24 mouse cellular contexts compared by ENCODE assay signal in the genomic region with DNA sequence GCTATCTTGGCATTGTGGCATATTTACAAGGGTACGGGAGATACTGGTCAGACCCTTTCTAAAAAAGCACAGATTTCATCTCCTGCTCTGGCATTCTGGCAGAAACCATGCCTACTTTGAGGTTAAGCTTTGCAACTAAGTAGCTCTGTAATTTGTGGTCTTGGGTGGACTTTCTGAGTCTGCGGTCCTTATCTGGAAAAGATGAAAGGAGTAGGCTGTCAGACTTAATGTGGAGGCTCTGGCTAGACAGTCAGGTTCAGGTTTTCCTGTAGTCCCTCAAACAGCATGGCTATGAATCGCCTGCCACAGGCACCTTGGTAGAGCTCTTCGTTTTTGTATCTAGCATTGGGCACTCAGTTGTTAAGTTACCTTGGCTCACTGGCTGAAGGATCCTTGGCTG. TPM values are rescaled to one million over a fixed set of nuclear protein-coding genes. Genes with fewer than 3 reads are reported as not detected.
DNase-seq lines count a peak whose midpoint lies in the region; ATAC-seq lines count a peak whose summit lies in the region.
"Had no signal": no experiment of that assay in that cellular context is flagged by ENCODE, and none has a peak within 500 bp of the region (broad histone marks: within the 10 kb centered on the region; RNA-seq: fewer than 3 reads in every experiment).

No protein-coding gene starts in this region.

- H3K4me1 ChIP-seq in heart, embryonic 10.5 days, result peaks cover 35% of the 10 kb centered on the region
- peaks cover 36% of the 10 kb centered on the region for H3K4me1 ChIP-seq in neural tube, embryonic 15.5 days
- peaks cover 71% of the 10 kb centered on the region for H3K4me1 ChIP-seq in liver, embryonic 15.5 days (replicated peaks)

- H3K4me2 ChIP-seq in neural tube, embryonic 15.5 days, result peak overlapping the region; percentile 9; the same call in 1 of the 2 replicates
- H3K4me2 ChIP-seq in liver, embryonic 15.5 days, result 0 out of 2 replicates have a peak overlapping the region, but pooled peaks have one; percentile 99
- H3K4me2 ChIP-seq: limb, embryonic 13.5 days; midbrain, embryonic 11.5 days had no signal

- H3K4me3 ChIP-seq in heart, embryonic 10.5 days, result no peak overlapping the region
- no peak overlapping the region for H3K4me3 ChIP-seq in neural tube, embryonic 15.5 days (replicated peaks)
- no peak overlapping the region for H3K4me3 ChIP-seq in liver, embryonic 15.5 days (replicated peaks)
- H3K4me3 ChIP-seq: embryonic facial prominence, embryonic 13.5 days; forebrain, embryonic 10.5 days; intestine, embryonic 15.5 days; limb, embryonic 13.5 days; neural tube, embryonic 13.5 days had no signal

- H3K9me3 ChIP-seq in heart, embryonic 10.5 days, result no peaks in the 10 kb centered on the region
- no peaks in the 10 kb centered on the region for H3K9me3 ChIP-seq in neural tube, embryonic 15.5 days (replicated peaks)
- no peaks in the 10 kb centered on the region for H3K9me3 ChIP-seq in liver, embryonic 15.5 days (replicated peaks)
- H3K9me3 ChIP-seq: embryonic facial prominence, embryonic 13.5 days; intestine, embryonic 15.5 days; neural tube, embryonic 13.5 days had no signal

- DNase-seq in heart, embryonic 10.5 days (ENCODE audit: low spot score), result no peak
- DNase-seq in heart, adult 9 months (ENCODE audit: low spot score in 2 of 2), result no peak
- no peak for DNase-seq in neural tube, embryonic 10.5 days (ENCODE audit: extremely low spot score, low spot score)
- no peak for DNase-seq in kidney, postnatal 14 days
- DNase-seq: adrenal gland, postnatal 14 days; B cell, adult 2 months; cerebellum, adult 18-20 months; cerebellum, postnatal 10 days; forebrain, postnatal 0 days; gastrocnemius, postnatal 14 days; kidney, adult 2 months; kidney, postnatal 4 days; lung, postnatal 36 days had no signal

- H3K9ac ChIP-seq in neural tube, embryonic 15.5 days (replicated peaks), result no peak overlapping the region
- H3K9ac ChIP-seq in liver, embryonic 15.5 days, result no peak overlapping the region
- H3K9ac ChIP-seq: embryonic facial prominence, embryonic 13.5 days; forebrain, postnatal 0 days; intestine, embryonic 15.5 days; limb, embryonic 13.5 days had no signal

- WGBS in heart, embryonic 10.5 days, result 76% methylated on average over 4 of the region's 4 CpGs
- over 99% methylated on average over 4 of the region's 4 CpGs for WGBS in neural tube, embryonic 15.5 days
- 48% methylated on average over 4 of the region's 4 CpGs for WGBS in liver, embryonic 15.5 days (ENCODE audit: insufficient replicate concordance)

- no peak for ATAC-seq in neural tube, embryonic 15.5 days (ENCODE audit: low FRiP score)
- ATAC-seq in liver, embryonic 15.5 days (ENCODE audit: insufficient read depth), result no peak
- ATAC-seq: forebrain, postnatal 0 days; hindbrain, embryonic 16.5 days; intestine, embryonic 15.5 days; midbrain, embryonic 16.5 days; Patski had no signal

- peaks cover 23% of the 10 kb centered on the region for H3K36me3 ChIP-seq in heart, embryonic 10.5 days
- H3K36me3 ChIP-seq in neural tube, embryonic 15.5 days, result 0 out of 2 replicates have a peak, but pooled peaks cover 4% of the 10 kb centered on the region
- 0 out of 2 replicates have a peak, but pooled peaks cover 12% of the 10 kb centered on the region for H3K36me3 ChIP-seq in liver, embryonic 15.5 days (replicated peaks)

- H3K27ac ChIP-seq in heart, embryonic 10.5 days, result 0 out of 2 replicates have a peak overlapping the region, but pooled peaks have one; percentile 29
- no peak overlapping the region for H3K27ac ChIP-seq in neural tube, embryonic 15.5 days (replicated peaks)
- H3K27ac ChIP-seq in liver, embryonic 15.5 days (replicated peaks), result no peak overlapping the region
- H3K27ac ChIP-seq: embryonic facial prominence, embryonic 13.5 days; forebrain, embryonic 10.5 days; intestine, embryonic 15.5 days; limb, embryonic 13.5 days; neural tube, embryonic 13.5 days had no signal

- no peaks in the 10 kb centered on the region for H3K27me3 ChIP-seq in heart, embryonic 10.5 days (ENCODE audit: insufficient read depth, poor library complexity, severe bottlenecking)
- no peaks in the 10 kb centered on the region for H3K27me3 ChIP-seq in neural tube, embryonic 15.5 days (replicated peaks)
- peaks cover 5% of the 10 kb centered on the region; the same call in 1 of the 2 replicates for H3K27me3 ChIP-seq in liver, embryonic 15.5 days
- H3K27me3 ChIP-seq: embryonic facial prominence, embryonic 13.5 days; intestine, embryonic 15.5 days; limb, embryonic 13.5 days; neural tube, embryonic 13.5 days; Patski had no signal

RNA-seq across cellular contexts. Expression of gene Pptc7, which starts 2.9 kb away (rescaled TPM):
- polyA plus RNA-seq in heart, embryonic 10.5 days (2016; fragmentation: Nextera tagmentation; extraction: Ambion mirVana), result 9.1 and 9.9 TPM in 2 replicates
- 8.7 and 9.3 TPM in 2 replicates for polyA plus RNA-seq in neural tube, embryonic 15.5 days (2015; fragmentation: Nextera tagmentation; extraction: Ambion mirVana)
- polyA plus RNA-seq in liver, embryonic 15.5 days (2015; fragmentation: Nextera tagmentation; extraction: Ambion mirVana), result 3.7 TPM in 2 replicates

RNA-seq across cellular contexts. Expression of gene Tctn1, which starts 22.8 kb away (rescaled TPM):
- 2.4 and 3.1 TPM in 2 replicates for polyA plus RNA-seq in heart, embryonic 10.5 days (2016; fragmentation: Nextera tagmentation; extraction: Ambion mirVana)
- 5.8 and 6.0 TPM in 2 replicates for polyA plus RNA-seq in neural tube, embryonic 15.5 days (2015; fragmentation: Nextera tagmentation; extraction: Ambion mirVana)
- 0.73 and 0.89 TPM in 2 replicates for polyA plus RNA-seq in liver, embryonic 15.5 days (2015; fragmentation: Nextera tagmentation; extraction: Ambion mirVana)
